In genomic region chr12:80015938-80016337, GRCm38 (mm10) we compare ENCODE assay signal across 16 mouse cellular contexts.
"Had no signal": no experiment of that assay in that cellular context is flagged by ENCODE, and none has a peak within 500 bp of the region (broad histone marks: within the 10 kb centered on the region; RNA-seq: fewer than 3 reads in every experiment).

No protein-coding gene starts in this region.

- H3K9ac ChIP-seq: liver, embryonic 15.5 days; liver, postnatal 0 days; midbrain, embryonic 13.5 days; midbrain, embryonic 15.5 days; neural tube, embryonic 12.5 days; stomach, embryonic 15.5 days had no signal

- H3K36me3 ChIP-seq: liver, embryonic 15.5 days; midbrain, embryonic 13.5 days; midbrain, embryonic 15.5 days; neural tube, embryonic 12.5 days; stomach, embryonic 15.5 days had no signal

- DNase-seq: liver, postnatal 0 days; lung, adult 2 months; lung, postnatal 14 days; lung, postnatal 36 days; right cerebral cortex, postnatal 14 days; thymus, postnatal 14 days; thymus, postnatal 36 days had no signal

- H3K27me3 ChIP-seq: midbrain, embryonic 13.5 days; midbrain, embryonic 15.5 days; neural tube, embryonic 12.5 days; stomach, embryonic 15.5 days had no signal

- H3K27ac ChIP-seq: liver, embryonic 15.5 days; macrophage; midbrain, embryonic 13.5 days; midbrain, embryonic 15.5 days; neural tube, embryonic 12.5 days; stomach, embryonic 15.5 days; stomach, postnatal 0 days had no signal

- H3K4me2 ChIP-seq: liver, embryonic 15.5 days; midbrain, embryonic 11.5 days; midbrain, embryonic 13.5 days; midbrain, embryonic 15.5 days; neural tube, embryonic 12.5 days; stomach, embryonic 15.5 days had no signal

- H3K4me3 ChIP-seq: liver, embryonic 15.5 days; megakaryocyte, embryonic 14.5 days; midbrain, embryonic 13.5 days; midbrain, embryonic 15.5 days; neural tube, embryonic 12.5 days; stomach, embryonic 15.5 days had no signal

- ATAC-seq: liver, postnatal 0 days; midbrain, embryonic 13.5 days; midbrain, embryonic 15.5 days had no signal

- H3K9me3 ChIP-seq: liver, embryonic 15.5 days; megakaryocyte, embryonic 14.5 days; midbrain, embryonic 13.5 days; midbrain, embryonic 15.5 days; neural tube, embryonic 12.5 days; stomach, embryonic 15.5 days had no signal
